Mouse (Mus musculus): ENCODE measurements around the gene Olfr485. TPM values are rescaled to one million over a fixed set of nuclear protein-coding genes. Genes with fewer than 3 reads are reported as not detected.
"Not testable (repeated sequence)": the region's sequence is repeated elsewhere in the genome, so short reads cannot be mapped to it uniquely, and the experiment has no call there.

Gene Olfr485
- not detected in 2 replicates for polyA plus RNA-seq (2012; ENCODE audit: insufficient read depth, insufficient read length, missing spikeins)

DNA sequence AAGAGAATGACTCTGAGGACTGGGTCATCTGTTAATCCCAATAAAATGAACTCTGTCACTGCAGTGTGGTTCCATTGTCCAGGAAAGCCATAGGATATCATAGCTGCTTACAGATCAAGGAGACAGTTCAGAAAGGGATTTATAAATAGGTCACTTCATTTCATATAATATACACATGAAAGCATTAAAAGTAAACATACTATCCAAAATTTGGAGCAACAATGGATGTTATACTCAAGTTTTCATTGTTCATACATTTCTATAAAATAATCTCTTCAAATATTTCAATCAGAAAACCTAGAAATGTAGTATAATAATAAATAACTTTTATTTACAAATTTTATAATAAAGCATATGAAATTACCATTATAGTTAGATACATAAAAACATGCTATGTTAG is at the start of gene Olfr485:
TSS of gene Olfr485 (minus strand) at position 101 of the 400 bp plus-strand sequence.
- Histone ChIP-seq H3K27ac (ENCODE audit: insufficient read depth, low read depth, low read length) (no peak within 1 kb of the TSS), H3K4me3 (ENCODE audit: insufficient read depth, low read length) (no peak within 1 kb of the TSS), H3K4me1 (ENCODE audit: control insufficient read depth, insufficient read depth, low read length) (no peaks in the 10 kb centered on the region)
- TF ChIP-seq POLR2A (IDR thresholded peaks at IDR 0.05; ENCODE audit: borderline replicate concordance, low read depth, low read length) (no peak), CTCF (IDR thresholded peaks at IDR 0.05; ENCODE audit: low read depth, low read length) (no peak)

DNA sequence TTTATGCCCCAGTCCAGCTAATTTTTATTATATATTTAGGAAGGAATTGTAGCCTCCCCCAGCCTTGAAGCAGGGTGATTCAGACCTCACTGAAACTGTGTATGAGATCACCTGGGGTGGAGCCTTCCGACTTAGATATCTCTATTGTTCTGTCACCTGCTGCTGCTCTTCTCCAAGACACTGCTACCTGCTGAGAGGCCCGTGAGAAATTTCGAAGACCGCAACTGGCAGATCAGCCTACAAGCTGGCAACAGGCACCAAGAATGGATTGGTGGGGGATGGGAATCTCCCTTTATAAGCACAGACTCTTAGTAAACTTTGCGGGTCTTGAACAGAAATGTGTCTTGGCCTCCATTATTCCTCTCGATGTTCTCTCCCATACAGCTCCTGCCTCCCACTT is 37.3 kb upstream of the Olfr485 start:
- TF ChIP-seq CTCF (IDR thresholded peaks at IDR 0.05; ENCODE audit: low read depth, low read length) (no peak), POLR2A (IDR thresholded peaks at IDR 0.05; ENCODE audit: borderline replicate concordance, low read depth, low read length) (no peak)
- Histone ChIP-seq H3K27ac (ENCODE audit: insufficient read depth, low read depth, low read length) (no peak overlapping the region), H3K4me1 (ENCODE audit: control insufficient read depth, insufficient read depth, low read length) (no peaks in the 10 kb centered on the region), H3K4me3 (ENCODE audit: insufficient read depth, low read length) (no peak overlapping the region)

- not testable (repeated sequence) for H3K4me3 ChIP-seq (ENCODE audit: insufficient read depth, low read length); H3K27ac ChIP-seq (ENCODE audit: insufficient read depth, low read depth, low read length); H3K4me1 ChIP-seq (ENCODE audit: control insufficient read depth, insufficient read depth, low read length)
Measured at GRCm38 (mm10) chr7:108196337-108196736, 36.7 kb upstream of the Olfr485 start.

- H3K4me1 ChIP-seq (ENCODE audit: control insufficient read depth, insufficient read depth, low read length); H3K4me3 ChIP-seq (ENCODE audit: insufficient read depth, low read length); H3K27ac ChIP-seq (ENCODE audit: insufficient read depth, low read depth, low read length): not testable (repeated sequence)
Measured at GRCm38 (mm10) chr7:108192714-108193113, 33.0 kb upstream of the Olfr485 start.

GRCm38 (mm10) chr7:108191196-108191595 is 31.5 kb upstream of the Olfr485 start:
- not testable (repeated sequence) for H3K27ac ChIP-seq (ENCODE audit: insufficient read depth, low read depth, low read length); H3K4me1 ChIP-seq (ENCODE audit: control insufficient read depth, insufficient read depth, low read length); H3K4me3 ChIP-seq (ENCODE audit: insufficient read depth, low read length)

DNA sequence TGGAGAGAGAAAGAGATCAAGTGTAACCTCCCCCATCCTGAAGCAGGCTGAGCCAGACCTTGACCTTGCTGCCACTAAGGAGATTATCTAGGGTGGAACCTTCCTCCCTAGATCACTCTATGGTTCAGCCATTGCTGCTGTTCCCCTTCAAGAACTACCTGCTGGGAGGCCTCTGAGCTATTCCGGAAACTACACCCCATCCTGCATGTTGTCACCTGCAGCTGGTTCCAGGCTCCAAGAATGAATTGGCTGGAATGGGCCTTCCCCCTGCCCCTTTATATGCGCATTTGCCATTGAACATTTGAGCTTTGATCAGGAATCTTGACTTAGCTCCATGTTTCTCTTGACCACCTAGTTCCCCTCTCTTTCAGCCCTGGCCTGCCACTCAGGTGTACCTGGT is 25.6 kb upstream of the Olfr485 start:
- H3K4me3 ChIP-seq (ENCODE audit: insufficient read depth, low read length); H3K4me1 ChIP-seq (ENCODE audit: control insufficient read depth, insufficient read depth, low read length); H3K27ac ChIP-seq (ENCODE audit: insufficient read depth, low read depth, low read length): not testable (repeated sequence)

DNA sequence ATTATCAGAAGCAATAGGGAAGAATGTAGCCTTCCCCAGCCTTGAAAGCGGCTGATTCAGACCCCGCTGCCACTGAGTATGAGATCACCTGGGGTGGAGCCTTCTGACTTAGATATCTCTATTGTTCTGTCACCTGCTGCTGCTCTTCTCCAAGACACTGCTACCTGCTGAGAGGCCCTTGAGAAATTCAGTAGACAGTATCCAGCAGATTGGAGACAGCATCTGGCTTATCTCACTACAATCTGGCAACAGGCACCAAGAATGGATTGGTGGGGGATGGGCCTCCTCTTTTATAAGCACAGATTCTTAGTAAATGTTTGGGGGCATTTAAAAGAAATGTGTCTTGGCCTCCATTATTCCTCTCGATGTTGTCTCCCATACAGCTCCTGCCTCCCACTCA is 24.7 kb upstream of the Olfr485 start:
- H3K4me1 ChIP-seq (ENCODE audit: control insufficient read depth, insufficient read depth, low read length); H3K27ac ChIP-seq (ENCODE audit: insufficient read depth, low read depth, low read length); H3K4me3 ChIP-seq (ENCODE audit: insufficient read depth, low read length): not testable (repeated sequence)

DNA sequence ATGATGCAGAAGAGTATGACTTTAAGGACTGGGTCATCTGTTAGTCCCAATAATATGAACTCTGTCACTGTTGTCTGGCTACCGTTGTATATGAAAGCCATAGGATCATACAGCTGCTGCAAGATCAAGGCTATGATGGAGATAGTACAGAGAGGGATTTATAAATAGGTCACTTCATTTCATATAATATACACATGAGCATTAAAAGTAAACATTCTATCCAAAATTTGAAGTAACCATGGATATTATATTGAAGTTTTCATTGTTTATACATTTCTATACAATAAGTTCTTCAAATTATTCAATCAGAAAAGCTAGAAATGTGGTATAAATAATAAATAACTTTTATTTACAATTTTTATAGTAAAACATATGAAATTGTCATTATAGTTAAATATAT is 13.0 kb upstream of the Olfr485 start, which contains the start of gene Olfr486:
TSS of gene Olfr486 (minus strand) at position 101 of the 400 bp plus-strand sequence.
- not testable (repeated sequence) for H3K4me1 ChIP-seq (ENCODE audit: control insufficient read depth, insufficient read depth, low read length); H3K27ac ChIP-seq (ENCODE audit: insufficient read depth, low read depth, low read length); H3K4me3 ChIP-seq (ENCODE audit: insufficient read depth, low read length)

- no peak within 1 kb of the TSS for H3K4me3 ChIP-seq (ENCODE audit: insufficient read depth, low read length)
- H3K27ac ChIP-seq (ENCODE audit: insufficient read depth, low read depth, low read length), result no peak within 1 kb of the TSS
- TF ChIP-seq POLR2A (IDR thresholded peaks at IDR 0.05; ENCODE audit: borderline replicate concordance, low read depth, low read length) (no peak), CTCF (IDR thresholded peaks at IDR 0.05; ENCODE audit: low read depth, low read length) (no peak)
- H3K4me1 ChIP-seq (ENCODE audit: control insufficient read depth, insufficient read depth, low read length), result no peaks in the 10 kb centered on the region
Measured at GRCm38 (mm10) chr7:108127349-108127748, 32.3 kb downstream of the Olfr485 start, which contains the start of gene Olfr484. Olfr484 (minus strand) TSS chr7:108127449.

- TF ChIP-seq CTCF (IDR thresholded peaks at IDR 0.05; ENCODE audit: low read depth, low read length), result no peak
- no peak for TF ChIP-seq POLR2A (IDR thresholded peaks at IDR 0.05; ENCODE audit: borderline replicate concordance, low read depth, low read length)
- Histone ChIP-seq H3K27ac (ENCODE audit: insufficient read depth, low read depth, low read length) (no peak overlapping the region), H3K4me3 (ENCODE audit: insufficient read depth, low read length) (no peak overlapping the region), H3K4me1 (ENCODE audit: control insufficient read depth, insufficient read depth, low read length) (no peaks in the 10 kb centered on the region)
Measured at GRCm38 (mm10) chr7:108121416-108121815, 38.3 kb downstream of the Olfr485 start.

DNA sequence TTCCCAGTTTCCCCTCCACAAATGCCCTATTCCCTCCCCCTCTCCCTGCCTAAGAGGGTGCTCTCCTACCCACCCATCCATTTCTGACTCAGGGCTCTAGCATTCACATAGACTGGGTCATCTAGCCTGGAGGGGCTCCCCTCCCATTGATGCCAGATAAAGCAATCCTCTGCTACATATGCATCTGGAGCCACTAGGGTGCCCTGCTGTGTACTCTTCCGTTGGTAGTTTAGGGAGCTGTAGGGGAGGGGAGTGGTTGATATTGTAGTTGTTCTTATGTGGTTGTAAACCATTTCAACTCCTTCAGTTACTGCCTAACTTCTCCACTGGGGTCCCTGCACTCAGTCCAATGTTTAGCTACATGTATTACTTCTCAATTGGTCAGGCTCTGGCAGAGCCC is 39.0 kb downstream of the Olfr485 start:
- TF ChIP-seq CTCF (IDR thresholded peaks at IDR 0.05; ENCODE audit: low read depth, low read length) (no peak), POLR2A (IDR thresholded peaks at IDR 0.05; ENCODE audit: borderline replicate concordance, low read depth, low read length) (no peak)
- H3K4me3 ChIP-seq (ENCODE audit: insufficient read depth, low read length), result no peak overlapping the region
- H3K4me1 ChIP-seq (ENCODE audit: control insufficient read depth, insufficient read depth, low read length), result no peaks in the 10 kb centered on the region
- H3K27ac ChIP-seq (ENCODE audit: insufficient read depth, low read depth, low read length), result no peak overlapping the region

Other genes with a start within 250 kb of the Olfr485 start
- gene Olfr473, start 229.4 kb downstream of the Olfr485 start, polyA plus RNA-seq (2012; ENCODE audit: insufficient read depth, insufficient read length, missing spikeins), result not detected in 2 replicates
- not detected in 2 replicates for gene Olfr474, start 205.2 kb downstream of the Olfr485 start, polyA plus RNA-seq (2012; ENCODE audit: insufficient read depth, insufficient read length, missing spikeins)
- gene Olfr476, start 195.1 kb downstream of the Olfr485 start, polyA plus RNA-seq (2012; ENCODE audit: insufficient read depth, insufficient read length, missing spikeins), result not detected in 2 replicates
- 0.29 TPM in 1 of 2 replicates, not detected in the other for gene Olfr477, start 173.2 kb downstream of the Olfr485 start, polyA plus RNA-seq (2012; ENCODE audit: insufficient read depth, insufficient read length, missing spikeins)
- not detected in 2 replicates for gene Olfr478, start 125.9 kb downstream of the Olfr485 start, polyA plus RNA-seq (2012; ENCODE audit: insufficient read depth, insufficient read length, missing spikeins)
- not detected in 2 replicates for gene Olfr479, start 109.2 kb downstream of the Olfr485 start, polyA plus RNA-seq (2012; ENCODE audit: insufficient read depth, insufficient read length, missing spikeins)
- not detected in 2 replicates for gene Olfr480, start 92.5 kb downstream of the Olfr485 start, polyA plus RNA-seq (2012; ENCODE audit: insufficient read depth, insufficient read length, missing spikeins)
- 0.31 TPM in 1 of 2 replicates, not detected in the other for gene Olfr481, start 80.0 kb downstream of the Olfr485 start, polyA plus RNA-seq (2012; ENCODE audit: insufficient read depth, insufficient read length, missing spikeins)
- gene Olfr482, start 62.3 kb downstream of the Olfr485 start, polyA plus RNA-seq (2012; ENCODE audit: insufficient read depth, insufficient read length, missing spikeins), result not detected in 2 replicates
- not detected in 2 replicates for gene Olfr483, start 59.0 kb downstream of the Olfr485 start, polyA plus RNA-seq (2012; ENCODE audit: insufficient read depth, insufficient read length, missing spikeins)
- gene Olfr484, start 32.4 kb downstream of the Olfr485 start, polyA plus RNA-seq (2012; ENCODE audit: insufficient read depth, insufficient read length, missing spikeins), result not detected in 2 replicates
- not detected in 2 replicates for gene Olfr486, start 12.9 kb upstream of the Olfr485 start, polyA plus RNA-seq (2012; ENCODE audit: insufficient read depth, insufficient read length, missing spikeins)
- not detected in 2 replicates for gene Olfr487, start 54.8 kb upstream of the Olfr485 start, polyA plus RNA-seq (2012; ENCODE audit: insufficient read depth, insufficient read length, missing spikeins)
- gene Olfr488, start 98.5 kb upstream of the Olfr485 start, polyA plus RNA-seq (2012; ENCODE audit: insufficient read depth, insufficient read length, missing spikeins), result not detected in 2 replicates
- gene Olfr490, start 129.1 kb upstream of the Olfr485 start, polyA plus RNA-seq (2012; ENCODE audit: insufficient read depth, insufficient read length, missing spikeins), result not detected in 2 replicates
- gene Olfr491, start 153.6 kb upstream of the Olfr485 start, polyA plus RNA-seq (2012; ENCODE audit: insufficient read depth, insufficient read length, missing spikeins), result 0.87 TPM in 1 of 2 replicates, not detected in the other
- not detected in 2 replicates for gene Olfr492, start 163.8 kb upstream of the Olfr485 start, polyA plus RNA-seq (2012; ENCODE audit: insufficient read depth, insufficient read length, missing spikeins)
- gene Olfr493, start 187.1 kb upstream of the Olfr485 start, polyA plus RNA-seq (2012; ENCODE audit: insufficient read depth, insufficient read length, missing spikeins), result not detected in 2 replicates
- gene Olfr494, start 205.5 kb upstream of the Olfr485 start, polyA plus RNA-seq (2012; ENCODE audit: insufficient read depth, insufficient read length, missing spikeins), result not detected in 2 replicates
- gene Olfr495, start 233.3 kb upstream of the Olfr485 start, polyA plus RNA-seq (2012; ENCODE audit: insufficient read depth, insufficient read length, missing spikeins), result not detected in 2 replicates

Data from bone marrow macrophage, adult 2 months (primary cell).